Mouse (Mus musculus) stomach, postnatal 0 days (tissue): Measurements from ENCODE around the gene Trabd2b. TPM values are rescaled to one million over a fixed set of nuclear protein-coding genes. Genes with fewer than 3 reads are reported as not detected.

Experiments used
- ATAC-seq: fragments of 200-750 bp; cut with Nextera tagmentation; 2 replicates; pipeline ENCODE4 v1.8.0; 2017; ENCODE audit not compliant: low FRiP score, low TSS enrichment
- DNase-seq: peaks from one replicate; pipeline ENCODE4 v3.0.0-alpha.2; 2016; ENCODE audit warnings: low spot score
- H3K27ac ChIP-seq: fragments of 300-500 bp; sonication (generic); replicated peaks from 2 replicates; pipeline ENCODE4 v1.5.1; 2014; ENCODE audit warnings: mild to moderate bottlenecking, control low read depth
- H3K27me3 ChIP-seq: fragments of 300-500 bp; sonication (generic); 2 replicates; pipeline ENCODE4 v1.6.1; 2014; ENCODE audit warnings: low read length; ENCODE audit not compliant: control insufficient read depth, insufficient read depth
- H3K36me3 ChIP-seq: fragments of 300-500 bp; sonication (generic); 2 replicates; pipeline ENCODE4 v1.6.1; 2014; ENCODE audit warnings: low read length, mixed read lengths; ENCODE audit not compliant: control insufficient read depth, insufficient read depth
- H3K4me1 ChIP-seq: fragments of 300-500 bp; sonication (generic); replicated peaks from 2 replicates; pipeline ENCODE4 v1.6.1; 2014; ENCODE audit warnings: antibody characterized with exemption; ENCODE audit not compliant: control insufficient read depth, insufficient read depth
- H3K4me2 ChIP-seq: fragments of 300-500 bp; sonication (generic); replicated peaks from 2 replicates; pipeline ENCODE4 v1.6.1; 2014; ENCODE audit warnings: low read depth, mild to moderate bottlenecking, control low read depth, moderate library complexity
- H3K4me3 ChIP-seq: fragments of 300-500 bp; sonication (generic); 2 replicates; pipeline ENCODE4 v1.5.1; 2014; ENCODE audit warnings: low read depth, low read length, control low read depth
- H3K9ac ChIP-seq: fragments of 300-500 bp; sonication (generic); 2 replicates; pipeline ENCODE4 v1.6.1; 2014; ENCODE audit warnings: mild to moderate bottlenecking, low read length, control low read depth, mixed read lengths
- H3K9me3 ChIP-seq: fragments of 300-500 bp; sonication (generic); 2 replicates; pipeline ENCODE4 v1.6.1; 2016; ENCODE audit warnings: low read length; ENCODE audit not compliant: control insufficient read depth
- CTCF ChIP-seq: IDR thresholded peaks from 2 replicates; pipeline ENCODE4 v1.5.1; 2016; ENCODE audit warnings: antibody characterized with exemption, low read depth, mild to moderate bottlenecking, moderate library complexity
- EP300 ChIP-seq: optimal IDR thresholded peaks from 2 replicates; pipeline ENCODE3; 2016; ENCODE audit warnings: antibody characterized with exemption
- WGBS: fragments of 180-500 bp; shearing (Covaris S2); extraction: QIAGEN DNeasy Blood & Tissue Kit; methylation state at CpG from one replicate; pipeline ENCODE4 v1.1.7; 2014; 5-methylcytosine and 5-hydroxymethylcytosine counted together
- polyA plus RNA-seq: library from polyadenylated mRNA; unstranded; fragments of >200 nt; fragmentation: Nextera tagmentation; extraction: Ambion mirVana; gene quantifications from 2 replicates; pipeline ENCODE4 v1.2.1, GENCODE M21; 2015

Gene Trabd2b
- polyA plus RNA-seq, 1 experiment from 2014 or later = 0.61 TPM

DNA sequence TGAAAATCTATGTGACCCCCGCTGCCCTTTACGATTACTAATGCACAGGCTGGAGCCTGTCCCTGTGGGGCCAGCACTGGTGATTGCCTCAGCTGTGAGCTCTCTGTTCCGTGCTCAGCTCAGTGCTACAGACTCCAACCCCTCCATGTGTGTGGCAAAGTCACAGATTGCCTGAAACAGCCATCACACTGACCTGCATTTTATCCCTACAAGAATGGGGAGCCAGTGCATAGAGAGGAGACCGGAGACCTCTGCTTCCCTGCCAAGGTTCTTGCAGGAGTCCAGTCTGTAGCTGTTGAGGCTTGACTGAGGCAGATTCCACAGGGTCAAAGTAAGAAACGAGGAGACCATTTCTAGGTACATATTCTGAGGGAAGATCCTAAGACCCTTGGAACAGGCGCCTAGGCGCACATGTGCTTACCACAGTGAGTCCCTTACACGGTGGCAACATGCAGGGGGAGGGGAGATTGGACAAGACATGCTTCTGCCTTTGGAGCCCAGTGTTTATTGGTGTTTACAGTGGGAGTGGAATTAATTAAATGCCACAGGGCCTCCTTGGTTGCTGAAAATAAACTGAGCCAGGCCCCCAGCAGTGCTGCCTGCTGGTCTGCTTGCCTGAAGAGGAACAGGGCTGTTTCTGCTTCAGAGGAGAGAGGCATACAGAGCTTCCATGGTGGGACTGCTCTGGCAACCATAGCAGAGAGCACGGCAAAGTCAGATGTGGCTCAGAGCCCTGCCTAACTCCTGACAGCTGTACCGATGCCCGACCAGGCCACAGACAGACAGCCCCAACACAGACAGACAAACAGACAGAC, 97.9 kb downstream of the Trabd2b start:
- Histone ChIP-seq H3K27me3 (no peaks in the 10 kb centered on the region), H3K27ac (no peak overlapping the region), H3K9ac (no peak overlapping the region), H3K4me1 (no peaks in the 10 kb centered on the region), H3K4me3 (no peak overlapping the region), H3K4me2 (no peak overlapping the region), H3K9me3 (no peaks in the 10 kb centered on the region), H3K36me3 (no peaks in the 10 kb centered on the region)
- no peak for TF ChIP-seq EP300
- no peak for DNase-seq
- WGBS = 55% methylated on average over 11 of the region's 11 CpGs
- no peak for ATAC-seq

DNA sequence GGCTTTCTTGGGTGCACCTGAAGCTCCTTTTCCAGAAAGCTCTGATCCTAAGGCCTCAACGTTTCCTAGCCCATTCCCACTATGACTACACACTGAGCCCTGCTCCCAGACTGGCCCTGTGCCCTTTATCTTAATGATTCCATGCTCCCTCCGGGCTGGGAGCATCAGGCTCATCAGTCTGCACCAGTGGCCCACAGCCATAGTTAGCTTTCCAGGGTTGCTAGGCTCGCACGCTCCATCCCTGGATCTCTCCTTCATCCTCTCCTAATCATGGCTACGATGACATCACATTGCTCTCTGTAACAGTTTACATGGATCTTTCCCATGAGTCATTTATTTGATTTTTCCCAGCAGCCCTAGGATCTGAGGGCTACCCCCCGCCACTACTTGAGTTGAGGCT, 103.1 kb downstream of the Trabd2b start:
- Histone ChIP-seq H3K9me3 (no peaks in the 10 kb centered on the region), H3K27ac (no peak overlapping the region), H3K4me2 (no peak overlapping the region), H3K4me3 (no peak overlapping the region), H3K9ac (no peak overlapping the region), H3K4me1 (no peaks in the 10 kb centered on the region), H3K27me3 (no peaks in the 10 kb centered on the region), H3K36me3 (no peaks in the 10 kb centered on the region)
- no peak for ATAC-seq
- 80% methylated on average over 6 of the region's 6 CpGs for WGBS
- no peak for DNase-seq
- no peak for TF ChIP-seq CTCF
- no peak for TF ChIP-seq EP300

DNA sequence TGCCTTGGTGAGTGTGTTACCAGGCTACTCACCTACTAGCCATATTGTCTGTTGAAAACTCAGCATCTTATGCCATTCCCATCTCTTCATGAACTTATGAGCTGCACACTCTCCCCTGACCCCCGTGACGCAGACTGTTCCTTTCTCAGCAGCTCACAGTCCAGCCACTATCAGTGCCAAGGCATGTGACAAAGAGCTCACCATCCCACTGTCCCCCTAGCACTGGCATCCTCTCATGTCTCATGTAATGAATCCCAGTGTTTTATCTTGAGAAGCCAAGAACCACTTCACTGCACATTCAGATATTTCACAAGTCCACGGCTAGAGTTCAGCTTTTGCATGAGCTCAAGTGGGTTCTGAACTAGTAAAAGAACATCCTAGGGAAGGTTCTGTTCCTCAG, 105.1 kb downstream of the Trabd2b start:
- no peak overlapping the region for H3K9ac ChIP-seq
- H3K4me2 ChIP-seq = no peak overlapping the region
- ATAC-seq (no peak), DNase-seq (no peak)
- WGBS = 89% methylated on average over 3 of the region's 3 CpGs
- H3K4me3 ChIP-seq = no peak overlapping the region
- no peaks in the 10 kb centered on the region for H3K9me3 ChIP-seq
- no peaks in the 10 kb centered on the region for H3K36me3 ChIP-seq
- TF ChIP-seq EP300 (no peak), CTCF (no peak)
- H3K27ac ChIP-seq = no peak overlapping the region
- H3K27me3 ChIP-seq = no peaks in the 10 kb centered on the region
- no peaks in the 10 kb centered on the region for H3K4me1 ChIP-seq

DNA sequence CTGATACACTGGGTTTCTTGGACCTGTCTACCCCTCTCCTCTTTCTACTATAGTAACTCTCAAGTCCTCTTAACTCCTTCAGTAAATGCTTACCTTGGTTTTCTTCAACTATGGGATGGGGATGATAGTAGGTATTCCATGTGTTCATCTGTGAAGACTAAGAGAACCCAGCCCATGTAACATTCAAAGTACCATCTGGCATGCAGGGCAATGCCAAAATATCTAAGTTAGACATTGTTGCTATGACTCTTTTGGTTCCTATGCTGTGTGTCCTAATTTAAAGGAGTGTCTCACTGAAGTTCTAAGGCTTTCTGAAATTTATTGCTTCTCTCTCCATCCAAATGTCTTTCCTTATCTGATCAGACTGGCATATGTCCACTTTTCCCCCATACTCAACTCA, 106.6 kb downstream of the Trabd2b start:
- no peaks in the 10 kb centered on the region for H3K4me1 ChIP-seq
- H3K36me3 ChIP-seq = no peaks in the 10 kb centered on the region
- no peaks in the 10 kb centered on the region for H3K9me3 ChIP-seq
- H3K4me2 ChIP-seq = no peak overlapping the region
- ATAC-seq = no peak
- no peak for DNase-seq
- no peaks in the 10 kb centered on the region for H3K27me3 ChIP-seq
- H3K4me3 ChIP-seq = no peak overlapping the region
- H3K27ac ChIP-seq = no peak overlapping the region
- no peak for TF ChIP-seq EP300
- no peak for TF ChIP-seq CTCF
- H3K9ac ChIP-seq = no peak overlapping the region

DNA sequence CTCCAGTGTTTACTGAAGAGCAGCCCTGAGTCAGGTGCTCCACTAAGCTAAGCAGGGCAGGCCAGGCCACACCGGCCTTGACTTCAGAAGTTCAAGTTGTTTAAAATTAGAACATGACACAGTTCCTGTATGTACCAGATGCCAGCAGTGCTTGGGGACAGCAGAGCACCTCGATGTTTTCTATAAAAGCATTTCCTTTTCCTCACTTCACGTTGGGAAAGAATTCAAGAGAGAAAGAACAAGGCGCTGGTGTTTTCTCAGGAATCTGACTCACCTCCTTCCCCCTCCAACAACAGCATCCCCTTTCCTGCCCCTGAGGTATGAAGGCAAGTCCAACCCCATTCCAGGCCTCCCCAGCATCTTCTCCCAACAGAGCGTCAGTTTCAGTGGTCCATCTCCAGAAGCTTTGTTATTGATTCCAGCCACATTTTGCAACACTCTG, 108.8 kb downstream of the Trabd2b start:
- no peak for DNase-seq

DNA sequence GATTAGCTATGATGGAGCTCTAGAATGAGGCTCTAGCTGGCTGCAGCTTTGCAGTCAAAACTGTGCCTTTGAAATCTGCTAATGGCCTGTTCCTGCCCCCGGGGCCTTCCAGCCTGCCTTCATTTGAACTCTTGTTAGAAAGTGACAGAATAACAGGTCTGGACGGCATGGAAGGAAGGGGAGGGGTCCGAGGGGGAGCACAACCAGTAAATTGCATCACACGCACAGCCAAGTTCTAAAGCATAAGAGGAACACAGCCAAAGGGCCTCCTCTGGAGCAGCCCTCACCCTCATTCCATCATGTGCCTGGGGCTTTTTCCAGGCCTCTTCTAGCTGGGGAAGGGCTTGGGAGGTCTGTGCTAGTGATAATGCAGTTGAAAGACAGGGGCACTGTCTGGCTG, 110.1 kb downstream of the Trabd2b start:
- TF ChIP-seq CTCF = no peak
- TF ChIP-seq EP300 = no peak
- no peak overlapping the region for H3K9ac ChIP-seq
- H3K4me2 ChIP-seq = no peak overlapping the region
- H3K4me1 ChIP-seq = no peaks in the 10 kb centered on the region
- no peak; the same call in 1 of the 2 replicates for ATAC-seq
- no peaks in the 10 kb centered on the region for H3K36me3 ChIP-seq
- H3K9me3 ChIP-seq = no peaks in the 10 kb centered on the region
- H3K27me3 ChIP-seq = no peaks in the 10 kb centered on the region
- H3K27ac ChIP-seq = no peak overlapping the region
- no peak overlapping the region for H3K4me3 ChIP-seq
- no peak for DNase-seq
- 42% methylated on average over 4 of the region's 4 CpGs for WGBS

More for the DNA sequence above, 108.8 kb downstream of the Trabd2b start:
- Histone ChIP-seq H3K36me3 (no peaks in the 10 kb centered on the region), H3K9ac (no peak overlapping the region), H3K4me2 (no peak overlapping the region), H3K4me3 (no peak overlapping the region), H3K4me1 (no peaks in the 10 kb centered on the region), H3K9me3 (no peaks in the 10 kb centered on the region), H3K27ac (no peak overlapping the region), H3K27me3 (no peaks in the 10 kb centered on the region)
- ATAC-seq = no peak; the same call in 1 of the 2 replicates
- TF ChIP-seq CTCF = no peak
- 25% methylated on average over 5 of the region's 5 CpGs for WGBS
